Mouse (Mus musculus): ENCODE results near the gene Asb11.

Gene Asb11

DNA sequence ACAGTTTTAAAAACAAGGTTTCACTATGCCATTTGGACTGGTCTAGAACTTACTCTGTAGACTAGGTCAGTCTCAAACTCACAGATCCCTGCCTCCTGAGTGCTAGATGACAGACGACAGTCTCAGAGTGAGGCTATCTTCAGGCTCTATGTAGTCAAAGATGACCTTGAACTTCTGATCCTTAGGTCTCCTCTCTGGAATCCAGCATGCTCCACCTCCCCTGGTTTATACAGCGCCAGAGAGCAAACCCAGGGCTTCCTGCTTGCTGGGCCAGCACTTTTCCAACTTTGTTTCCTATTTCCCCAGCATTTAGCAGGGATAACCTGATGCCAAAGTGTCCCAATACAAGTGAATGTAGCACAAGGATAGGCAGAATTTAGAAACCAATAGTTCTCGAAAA lies 3.9 kb downstream of the Asb11 start:
- in situ Hi-C loops (cut with MboI, MseI) = loop anchor here (10.0 kb wide), 1 partner anchor 256 kb away; no protein-coding TSS in a partner anchor

DNA sequence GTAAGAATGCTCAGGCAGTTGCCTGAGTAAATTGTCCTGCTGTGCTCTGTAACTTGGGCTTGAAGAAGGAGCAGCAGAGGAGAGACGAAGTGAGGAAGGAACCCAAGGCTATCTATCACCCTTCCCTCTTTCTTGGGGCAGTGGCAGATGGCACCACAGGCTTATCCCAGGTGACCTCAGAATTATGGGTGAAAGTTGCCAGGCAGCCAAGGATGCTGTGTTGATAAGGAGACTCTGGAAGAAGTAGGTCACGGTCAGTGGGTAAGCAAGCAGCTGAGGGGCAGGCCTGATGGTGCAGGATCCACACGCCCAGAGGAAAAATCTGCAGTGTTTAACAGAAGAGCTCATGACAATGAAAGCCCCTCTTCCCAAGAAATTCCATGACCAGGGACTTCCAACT lies 4.5 kb downstream of the Asb11 start:
- in situ Hi-C loops (cut with MboI, MseI) = loop anchor here (10.0 kb wide), 1 partner anchor 257 kb away; no protein-coding TSS in a partner anchor

DNA sequence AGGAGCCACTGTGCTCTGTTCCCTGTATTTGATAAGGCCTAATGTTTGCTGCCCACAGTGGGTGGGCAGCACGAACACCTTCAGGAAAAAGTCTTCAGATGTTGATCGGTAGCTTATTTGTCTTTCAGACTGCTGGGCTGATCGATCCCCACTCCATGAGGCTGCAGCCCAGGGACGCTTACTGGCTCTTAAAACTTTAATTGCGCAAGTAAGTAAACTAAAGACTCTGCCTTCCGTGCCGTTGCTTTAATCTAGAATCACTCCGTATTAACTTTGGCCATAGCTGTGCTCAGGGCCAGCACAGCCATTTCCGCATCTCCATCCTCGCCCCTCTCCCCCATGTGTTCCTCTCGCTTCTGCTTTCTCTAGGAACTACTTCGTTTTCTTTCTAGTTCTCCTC lies 8.8 kb downstream of the Asb11 start:
- in situ Hi-C loops (cut with MboI, MseI) = loop anchor here (10.0 kb wide), 1 partner anchor 261 kb away; no protein-coding TSS in a partner anchor

GRCm38 (mm10) chrX:164446106-164446551 lies 9.3 kb downstream of the Asb11 start:
- in situ Hi-C loops (cut with MboI, MseI) = loop anchor here (10.0 kb wide), 1 partner anchor 261 kb away; no protein-coding TSS in a partner anchor

GRCm38 (mm10) chrX:164446835-164447681 lies 10.3 kb downstream of the Asb11 start:
- in situ Hi-C loops (cut with MboI, MseI) = loop anchor here (10.0 kb wide), 1 partner anchor 262 kb away; no protein-coding TSS in a partner anchor

DNA sequence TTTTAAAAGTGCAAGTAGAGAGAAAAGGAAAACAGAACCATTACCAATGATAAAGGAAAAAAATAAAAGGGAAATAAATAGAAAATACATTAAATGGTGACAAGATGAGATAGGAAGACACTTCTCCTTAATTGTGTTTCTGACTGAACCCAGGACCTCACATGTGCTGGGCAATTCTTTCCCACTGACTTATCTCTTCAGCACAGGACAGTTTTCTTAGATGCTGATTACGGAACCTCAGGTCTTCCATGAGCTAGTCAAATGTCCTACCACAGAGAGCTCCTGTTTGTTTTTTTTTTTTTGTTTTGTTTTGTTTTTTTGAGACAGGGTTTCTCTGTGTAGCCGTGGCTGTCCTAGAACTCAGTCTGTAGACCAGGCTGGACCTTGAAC lies 10.9 kb downstream of the Asb11 start:
- in situ Hi-C loops (cut with MboI, MseI) = loop anchor here (10.0 kb wide), 1 partner anchor 263 kb away; no protein-coding TSS in a partner anchor

DNA sequence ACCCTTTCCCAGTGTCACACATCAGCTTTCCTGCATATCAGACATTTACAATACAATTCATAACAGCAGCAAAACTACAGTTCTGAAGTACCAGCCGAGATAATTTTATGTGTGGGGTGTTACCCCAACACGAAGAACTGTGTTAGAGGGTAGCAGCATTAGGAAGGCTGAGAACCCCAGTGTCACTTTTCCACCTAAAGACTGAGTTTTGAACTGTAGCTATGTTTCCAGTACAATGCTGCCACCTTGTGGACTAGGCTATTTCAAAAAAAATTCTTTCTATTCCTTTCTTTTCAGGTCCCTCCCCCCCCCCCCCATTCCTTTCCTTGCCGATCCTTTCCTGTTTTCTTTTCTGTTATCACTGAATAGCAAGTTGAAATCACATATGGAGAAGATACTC lies 12.4 kb downstream of the Asb11 start:
- in situ Hi-C loops (cut with MboI, MseI) = loop anchor here (10.0 kb wide), 1 partner anchor 264 kb away; no protein-coding TSS in a partner anchor

DNA sequence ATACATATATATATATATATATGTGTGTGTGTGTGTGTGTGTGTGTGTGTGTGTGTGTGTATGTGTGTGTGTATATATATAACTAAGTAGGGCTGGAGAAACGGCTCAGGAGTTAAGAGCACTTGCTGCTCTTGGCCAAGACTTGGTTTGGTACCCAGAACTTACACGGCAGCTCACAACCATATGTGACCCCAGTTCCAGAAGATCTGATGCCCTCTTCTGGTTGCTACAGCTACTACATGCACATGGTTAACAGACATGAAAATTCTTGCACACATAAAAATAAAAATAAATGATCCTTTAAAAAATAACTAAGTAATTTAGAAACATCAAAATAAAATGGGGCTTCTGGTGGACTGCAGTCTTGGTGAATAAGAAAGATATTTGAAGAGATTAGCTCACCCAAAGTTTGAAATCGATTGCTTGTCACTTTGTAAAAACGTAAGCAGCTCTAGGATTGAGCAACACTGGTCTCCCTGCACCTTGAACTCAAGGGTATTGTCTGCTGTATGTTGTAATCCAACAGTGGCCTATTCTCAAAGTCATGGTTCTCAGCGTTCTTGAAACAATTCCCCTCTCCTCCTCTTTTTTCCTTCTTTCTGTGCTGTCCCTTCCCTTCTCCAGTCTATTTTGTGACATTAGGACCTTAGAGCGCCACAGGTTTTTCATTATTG lies 22.5 kb downstream of the Asb11 start:
- in situ Hi-C loops (cut with MboI, MseI) = no loop called here

GRCm38 (mm10) chrX:164502258-164502657 lies 65.5 kb downstream of the Asb11 start:
- in situ Hi-C loops (cut with MboI, MseI) = no loop called here

- in situ Hi-C loops (cut with MboI, MseI) = no loop called here
Measured at GRCm38 (mm10) chrX:164505709-164506498, 69.1 kb downstream of the Asb11 start, which contains the start of gene Asb9. TSS of gene Asb9 (plus strand) at chrX:164506327.

GRCm38 (mm10) chrX:164507068-164507467 lies 70.3 kb downstream of the Asb11 start:
- in situ Hi-C loops (cut with MboI, MseI) = no loop called here

- in situ Hi-C loops (cut with MboI, MseI) = no loop called here
Measured at GRCm38 (mm10) chrX:164508728-164509127, 71.9 kb downstream of the Asb11 start.
